Mouse (Mus musculus) c-Kit-positive CD71-negative TER-119-negative erythroid progenitor cells, embryonic 14.5 days (primary cell): ENCODE measurements around the gene 4933416C03Rik.

Experiments used
- DNase-seq: peaks from one replicate; pipeline ENCODE4 v3.0.0-alpha.2; 2013; ENCODE audit warnings: low read depth

4933416C03Rik gene

DNA sequence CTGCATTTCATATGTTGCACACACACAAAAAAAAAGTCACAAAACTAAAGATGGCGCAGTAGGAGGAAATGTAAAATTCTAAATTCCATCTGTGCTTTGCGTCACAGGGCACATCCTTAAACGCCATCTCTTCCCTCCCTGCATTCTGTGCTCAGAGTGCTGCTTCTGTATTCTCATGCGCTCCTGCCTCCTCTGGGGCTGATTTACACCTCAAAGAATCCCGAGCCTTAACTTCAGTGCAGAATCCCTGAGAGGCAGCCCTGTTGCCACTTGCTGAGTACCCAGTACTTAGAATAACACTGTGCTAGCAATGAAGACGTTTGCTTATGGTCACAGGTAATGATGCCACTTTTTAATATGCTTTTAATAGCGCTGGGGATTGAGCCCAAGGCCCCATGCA lies 34.3 kb downstream of the 4933416C03Rik start:
- DNase-seq = no peak

DNA sequence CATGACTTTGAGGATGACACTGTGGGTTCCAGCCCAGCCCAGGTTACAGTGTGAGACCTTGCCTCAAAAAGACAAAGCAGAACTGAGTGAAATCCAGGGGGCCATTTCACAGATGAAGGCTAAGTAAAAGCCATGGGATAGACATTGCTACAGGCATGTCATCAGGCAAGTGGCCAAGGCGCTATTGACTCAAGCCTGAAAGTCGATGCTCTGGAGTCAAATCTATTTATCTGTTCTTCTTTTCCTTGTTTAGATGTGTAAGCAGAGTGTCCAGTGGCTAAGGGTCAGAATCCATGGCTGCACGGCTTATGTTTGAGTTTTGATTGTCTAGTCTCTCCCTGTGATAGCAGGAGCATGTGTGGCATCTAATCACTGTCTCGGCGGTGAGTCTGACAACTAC lies 35.1 kb downstream of the 4933416C03Rik start:
- no peak for DNase-seq

DNA sequence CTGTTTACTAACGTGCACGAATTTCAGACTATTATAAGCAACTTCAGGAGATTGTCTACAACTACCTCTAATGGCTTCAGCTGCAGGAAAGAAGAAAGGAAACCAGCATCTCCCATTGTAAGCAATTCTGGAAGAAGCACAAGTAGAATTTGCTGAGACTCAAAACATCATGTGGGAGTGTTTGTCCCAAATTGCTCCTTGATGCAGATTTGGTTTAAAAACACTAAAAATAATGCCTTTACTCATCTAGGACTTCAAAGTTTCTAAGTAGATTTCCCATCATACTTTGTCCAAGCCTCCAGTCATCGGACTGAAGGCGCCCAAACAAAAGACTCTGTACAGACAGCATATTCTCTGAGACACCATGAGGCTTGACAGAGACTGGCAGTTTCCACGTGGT lies 37.8 kb downstream of the 4933416C03Rik start:
- DNase-seq = no peak
